Mouse (Mus musculus) C2C12 (cell line): ENCODE results near the gene Rps6kc1.

Experiments
- CTCF ChIP-seq: IDR thresholded peaks from one replicate; pipeline ENCODE4 v1.5.1; 2011; ENCODE audit not compliant: control insufficient read depth, insufficient read depth, insufficient read length
- USF1 ChIP-seq: IDR thresholded peaks from one replicate; pipeline ENCODE4 v1.6.1; 2011; ENCODE audit warnings: low read depth, mild to moderate bottlenecking, control low read depth, moderate library complexity

GRCm38 (mm10) chr1:190661249-190661648 lies 250.3 kb downstream of the Rps6kc1 start:
- no peak for TF ChIP-seq USF1
- no peak for TF ChIP-seq CTCF
